Mouse (Mus musculus) splenic B cell, adult 2 months (primary cell): ENCODE results near the gene Samd4b.
A peak's percentile ranks its signal among the peaks of the same experiment; 100 is the strongest.

ENCODE experiments used
- DNase-seq: peaks from one replicate; pipeline ENCODE4 v3.0.0-alpha.2; 2011; ENCODE audit warnings: low read depth, low spot score
- H3K27me3 ChIP-seq: 2 replicates; pipeline ENCODE4 v1.6.1; 2012; ENCODE audit warnings: mild to moderate bottlenecking, low read length, moderate library complexity, mixed read lengths; ENCODE audit not compliant: control insufficient read depth, poor library complexity, insufficient read depth, severe bottlenecking
- H3K36me3 ChIP-seq: 2 replicates; pipeline ENCODE4 v1.6.1; 2012; ENCODE audit warnings: mild to moderate bottlenecking, low read length, moderate library complexity, mixed read lengths; ENCODE audit not compliant: control insufficient read depth, poor library complexity, insufficient read depth, severe bottlenecking

The Samd4b gene

GRCm38 (mm10) chr7:28579826-28580225 is 18.1 kb downstream of the Samd4b start:
- no peaks in the 10 kb centered on the region; the same call in 1 of the 2 replicates for H3K36me3 ChIP-seq
- no peak for DNase-seq
- no peaks in the 10 kb centered on the region for H3K27me3 ChIP-seq

GRCm38 (mm10) chr7:28578543-28579053 is 19.3 kb downstream of the Samd4b start:
- DNase-seq: no peak
- H3K27me3 ChIP-seq: no peaks in the 10 kb centered on the region
- no peaks in the 10 kb centered on the region; the same call in 1 of the 2 replicates for H3K36me3 ChIP-seq

- no peak for DNase-seq
- no peaks in the 10 kb centered on the region; the same call in 1 of the 2 replicates for H3K36me3 ChIP-seq
These were observed 20.0 kb downstream of the Samd4b start for GRCm38 (mm10) chr7:28577826-28578542.

GRCm38 (mm10) chr7:28576271-28576914 is 21.6 kb downstream of the Samd4b start:
- DNase-seq: no peak
- Histone ChIP-seq H3K36me3 (no peaks in the 10 kb centered on the region; the same call in 1 of the 2 replicates), H3K27me3 (no peaks in the 10 kb centered on the region)

More at GRCm38 (mm10) chr7:28577826-28578542, 20.0 kb downstream of the Samd4b start:
- H3K27me3 ChIP-seq: no peaks in the 10 kb centered on the region

GRCm38 (mm10) chr7:28575597-28575996 is 22.3 kb downstream of the Samd4b start:
- Histone ChIP-seq H3K36me3 (no peaks in the 10 kb centered on the region; the same call in 1 of the 2 replicates), H3K27me3 (no peaks in the 10 kb centered on the region)
- DNase-seq: no peak

GRCm38 (mm10) chr7:28573236-28573635 is 24.7 kb downstream of the Samd4b start:
- no peak for DNase-seq
- H3K36me3 ChIP-seq: no peaks in the 10 kb centered on the region
- H3K27me3 ChIP-seq: no peaks in the 10 kb centered on the region

- no peak for DNase-seq
- Histone ChIP-seq H3K27me3 (no peaks in the 10 kb centered on the region), H3K36me3 (no peaks in the 10 kb centered on the region)
These were observed 25.3 kb downstream of the Samd4b start for GRCm38 (mm10) chr7:28572689-28573088.

- Histone ChIP-seq H3K36me3 (no peaks in the 10 kb centered on the region), H3K27me3 (no peaks in the 10 kb centered on the region)
- DNase-seq: no peak
These were observed 26.8 kb downstream of the Samd4b start for GRCm38 (mm10) chr7:28570982-28571682.

GRCm38 (mm10) chr7:28570291-28570981 is 27.5 kb downstream of the Samd4b start:
- no peaks in the 10 kb centered on the region for H3K36me3 ChIP-seq
- DNase-seq: no peak

GRCm38 (mm10) chr7:28568253-28568652 is 29.7 kb downstream of the Samd4b start:
- H3K36me3 ChIP-seq: no peaks in the 10 kb centered on the region
- peak; percentile 82 for DNase-seq
- H3K27me3 ChIP-seq: no peaks in the 10 kb centered on the region

More at GRCm38 (mm10) chr7:28570291-28570981, 27.5 kb downstream of the Samd4b start:
- H3K27me3 ChIP-seq: no peaks in the 10 kb centered on the region

GRCm38 (mm10) chr7:28567539-28567938 is 30.4 kb downstream of the Samd4b start:
- no peak for DNase-seq
- H3K36me3 ChIP-seq: no peaks in the 10 kb centered on the region

GRCm38 (mm10) chr7:28565407-28565806 is 32.5 kb downstream of the Samd4b start:
- no peak for DNase-seq
- no peaks in the 10 kb centered on the region for H3K27me3 ChIP-seq
- no peaks in the 10 kb centered on the region; the same call in 1 of the 2 replicates for H3K36me3 ChIP-seq

More at GRCm38 (mm10) chr7:28567539-28567938, 30.4 kb downstream of the Samd4b start:
- no peaks in the 10 kb centered on the region for H3K27me3 ChIP-seq

- Histone ChIP-seq H3K36me3 (peaks cover 3% of the 10 kb centered on the region; the same call in 1 of the 2 replicates), H3K27me3 (no peaks in the 10 kb centered on the region)
- DNase-seq: no peak
These were observed 35.0 kb downstream of the Samd4b start for GRCm38 (mm10) chr7:28562951-28563350.

GRCm38 (mm10) chr7:28562371-28562770 is 35.6 kb downstream of the Samd4b start:
- Histone ChIP-seq H3K27me3 (no peaks in the 10 kb centered on the region), H3K36me3 (peaks cover 3% of the 10 kb centered on the region; the same call in 1 of the 2 replicates)
- DNase-seq: no peak
